Mouse (Mus musculus): ENCODE results near the gene Rpa2. TPM values are rescaled to one million over a fixed set of nuclear protein-coding genes. Genes with fewer than 3 reads are reported as not detected.
"Not testable (repeated sequence)": the region's sequence is repeated elsewhere in the genome, so short reads cannot be mapped to it uniquely, and the experiment has no call there.

Rpa2 gene
- polyA plus RNA-seq, 1 experiment: 9.9 TPM

DNA sequence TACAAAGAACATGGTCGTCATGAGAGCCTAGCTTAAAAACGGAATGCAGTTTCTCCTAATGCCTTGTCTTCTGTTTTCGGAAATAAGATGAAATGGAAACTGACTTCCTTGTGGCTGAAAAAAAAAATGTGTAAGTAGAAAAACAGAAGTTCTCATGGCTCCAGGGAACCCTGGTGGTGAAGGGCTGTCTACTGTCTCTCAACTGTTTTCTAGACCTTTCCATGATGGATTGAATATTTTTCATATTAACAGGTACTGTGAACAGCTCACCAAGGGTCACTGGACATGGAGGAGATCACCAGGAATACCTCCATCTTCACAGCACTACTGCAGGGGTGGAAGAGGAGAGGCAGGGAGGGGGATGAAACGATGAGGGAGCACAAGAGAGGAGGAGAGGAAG lies 29.9 kb downstream of the Rpa2 start:
- TF ChIP-seq TAL1 (IDR thresholded peaks at IDR 0.05; ENCODE audit: low read length) (no peak), GATA1 (IDR thresholded peaks at IDR 0.05; ENCODE audit: low read length) (no peak)
- peaks cover 33% of the 10 kb centered on the region for H3K27me3 ChIP-seq (ENCODE audit: control insufficient read depth)
- H3K9me3 ChIP-seq (ENCODE audit: control insufficient read depth, low read length): no peaks in the 10 kb centered on the region
- H3K4me3 ChIP-seq (replicated peaks): no peak overlapping the region
- peaks cover 32% of the 10 kb centered on the region for H3K4me1 ChIP-seq (ENCODE audit: control insufficient read depth)
- no peaks in the 10 kb centered on the region for H3K36me3 ChIP-seq (ENCODE audit: control insufficient read depth)

DNA sequence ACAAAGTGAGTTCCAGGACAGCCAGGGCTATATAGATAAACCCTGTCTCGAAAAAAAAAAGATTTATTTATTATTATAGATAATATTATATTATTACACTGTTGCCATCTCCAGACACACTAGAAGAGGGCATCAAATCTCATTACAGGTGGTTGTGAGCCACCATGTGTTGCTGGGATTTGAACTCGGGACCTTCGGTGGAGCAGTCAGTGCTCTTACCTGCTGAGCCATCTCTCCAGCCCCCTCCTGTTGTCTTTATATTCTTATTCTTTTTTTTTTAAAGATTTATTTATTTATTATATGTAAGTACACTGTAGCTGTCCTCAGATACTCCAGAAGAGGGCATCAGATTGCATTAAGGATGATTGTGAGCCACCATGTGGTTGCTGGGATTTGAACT lies 30.5 kb downstream of the Rpa2 start:
- peaks cover 32% of the 10 kb centered on the region for H3K4me1 ChIP-seq (ENCODE audit: control insufficient read depth)
- H3K4me3 ChIP-seq (replicated peaks): not testable (repeated sequence)

DNA sequence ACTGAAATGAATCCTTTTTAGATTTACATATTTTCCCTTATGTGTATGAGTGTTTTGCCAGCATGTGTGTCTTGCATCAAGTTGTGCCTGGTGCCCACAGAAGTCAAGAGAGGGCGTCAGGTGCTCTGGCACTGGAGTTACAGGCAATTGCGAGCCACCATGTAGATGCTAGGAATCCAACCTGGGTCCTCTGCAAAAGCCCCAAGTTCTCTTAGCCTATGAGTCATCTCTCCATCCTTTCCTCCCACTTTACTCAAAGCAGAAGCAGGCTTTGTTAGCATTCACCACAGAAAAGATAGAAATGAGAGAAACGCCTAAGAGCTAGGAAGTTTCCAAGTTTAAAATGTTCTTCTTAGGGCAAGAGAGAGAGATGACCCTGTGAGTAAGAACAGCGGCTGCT lies 31.7 kb downstream of the Rpa2 start:
- TF ChIP-seq GATA1 (IDR thresholded peaks at IDR 0.05; ENCODE audit: low read length): no peak
- no peak for TF ChIP-seq TAL1 (IDR thresholded peaks at IDR 0.05; ENCODE audit: low read length)
- H3K4me1 ChIP-seq (ENCODE audit: control insufficient read depth): peaks cover 35% of the 10 kb centered on the region

More for the DNA sequence above, 30.5 kb downstream of the Rpa2 start:
- H3K36me3 ChIP-seq (ENCODE audit: control insufficient read depth); H3K9me3 ChIP-seq (ENCODE audit: control insufficient read depth, low read length): not testable (repeated sequence)
- peaks cover 32% of the 10 kb centered on the region for H3K27me3 ChIP-seq (ENCODE audit: control insufficient read depth)

DNA sequence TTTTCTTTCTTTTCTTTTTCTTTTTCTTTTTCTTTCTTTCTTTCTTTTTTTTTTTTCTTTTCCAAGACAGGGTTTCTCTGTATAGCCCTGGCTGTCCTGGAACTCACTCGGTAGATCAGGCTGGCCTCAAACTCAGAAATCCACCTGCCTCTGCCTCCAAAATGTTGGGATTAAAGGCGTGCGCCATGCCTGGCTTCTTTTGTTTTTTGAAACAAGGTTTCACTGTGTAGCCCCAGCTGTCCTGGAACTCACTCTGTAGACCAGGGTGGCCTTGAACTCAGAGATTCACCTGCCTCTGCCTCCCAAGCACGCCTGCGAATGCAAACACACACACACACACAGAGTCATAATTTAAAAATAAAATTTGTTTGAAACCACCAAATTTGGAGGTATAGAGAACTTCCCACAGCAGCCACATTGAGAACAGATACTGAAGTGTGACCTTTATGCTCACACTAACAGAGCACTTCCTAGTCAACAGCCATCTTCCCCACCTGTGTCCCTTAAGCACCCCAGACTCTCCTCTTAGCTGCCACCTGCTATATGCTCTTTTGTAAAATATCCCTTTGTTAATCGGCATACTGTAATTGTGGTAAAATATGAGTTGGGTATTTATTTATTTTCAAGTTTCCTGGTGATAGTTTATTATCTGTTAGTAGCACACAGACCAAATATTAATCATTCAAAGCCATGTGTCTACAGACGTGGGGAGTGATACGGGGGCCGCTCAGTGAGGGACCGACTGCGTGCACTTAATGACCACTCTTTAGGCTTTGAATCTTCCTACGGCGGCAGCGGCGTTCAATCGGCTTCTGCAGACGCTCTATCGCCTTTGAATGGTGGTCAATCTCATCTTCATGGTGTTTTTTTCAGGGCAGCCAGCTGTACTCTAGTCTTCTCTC lies 33.3 kb downstream of the Rpa2 start:
- Histone ChIP-seq H3K4me3 (replicated peaks) (peak overlapping the region; percentile 58), H3K4me1 (ENCODE audit: control insufficient read depth) (peaks cover 26% of the 10 kb centered on the region), H3K9me3 (ENCODE audit: control insufficient read depth, low read length) (no peaks in the 10 kb centered on the region), H3K27me3 (ENCODE audit: control insufficient read depth) (peaks cover 5% of the 10 kb centered on the region), H3K36me3 (ENCODE audit: control insufficient read depth) (no peaks in the 10 kb centered on the region)
- TF ChIP-seq GATA1 (IDR thresholded peaks at IDR 0.05; ENCODE audit: low read length) (no peak), TAL1 (IDR thresholded peaks at IDR 0.05; ENCODE audit: low read length) (no peak)

More for the DNA sequence above, 31.7 kb downstream of the Rpa2 start:
- Histone ChIP-seq H3K27me3 (ENCODE audit: control insufficient read depth) (peaks cover 20% of the 10 kb centered on the region), H3K9me3 (ENCODE audit: control insufficient read depth, low read length) (no peaks in the 10 kb centered on the region), H3K4me3 (replicated peaks) (no peak overlapping the region), H3K36me3 (ENCODE audit: control insufficient read depth) (no peaks in the 10 kb centered on the region)

DNA sequence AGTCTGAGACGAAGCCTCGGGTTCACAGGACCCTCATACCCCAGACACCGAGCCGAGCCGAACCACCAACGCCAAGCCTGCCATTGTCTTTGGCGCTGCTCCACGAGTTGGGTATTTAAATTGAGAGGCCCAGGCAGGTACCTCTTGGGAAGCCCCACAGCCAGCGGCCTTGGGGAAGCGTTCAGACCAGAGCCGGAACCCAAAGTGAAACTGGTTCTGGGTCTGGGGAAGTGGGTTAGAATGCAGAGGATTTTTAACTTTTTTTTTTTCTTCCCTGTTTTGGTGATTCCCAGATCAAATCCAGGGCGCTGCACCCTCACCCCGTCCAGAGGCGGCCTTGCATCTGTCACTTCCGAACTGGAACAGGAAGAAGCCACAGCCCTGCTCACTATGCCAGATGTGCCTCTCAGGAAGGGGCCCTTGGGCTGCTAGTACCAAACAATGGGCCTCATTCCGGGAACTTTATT lies 34.1 kb downstream of the Rpa2 start:
- peak overlapping the region; percentile 58 for H3K4me3 ChIP-seq (replicated peaks)
- no peaks in the 10 kb centered on the region for H3K36me3 ChIP-seq (ENCODE audit: control insufficient read depth)
- H3K4me1 ChIP-seq (ENCODE audit: control insufficient read depth): peaks cover 24% of the 10 kb centered on the region
- peaks cover 5% of the 10 kb centered on the region for H3K27me3 ChIP-seq (ENCODE audit: control insufficient read depth)
- H3K9me3 ChIP-seq (ENCODE audit: control insufficient read depth, low read length): no peaks in the 10 kb centered on the region
- TF ChIP-seq GATA1 (IDR thresholded peaks at IDR 0.05; ENCODE audit: low read length) (no peak), TAL1 (IDR thresholded peaks at IDR 0.05; ENCODE audit: low read length) (no peak)

DNA sequence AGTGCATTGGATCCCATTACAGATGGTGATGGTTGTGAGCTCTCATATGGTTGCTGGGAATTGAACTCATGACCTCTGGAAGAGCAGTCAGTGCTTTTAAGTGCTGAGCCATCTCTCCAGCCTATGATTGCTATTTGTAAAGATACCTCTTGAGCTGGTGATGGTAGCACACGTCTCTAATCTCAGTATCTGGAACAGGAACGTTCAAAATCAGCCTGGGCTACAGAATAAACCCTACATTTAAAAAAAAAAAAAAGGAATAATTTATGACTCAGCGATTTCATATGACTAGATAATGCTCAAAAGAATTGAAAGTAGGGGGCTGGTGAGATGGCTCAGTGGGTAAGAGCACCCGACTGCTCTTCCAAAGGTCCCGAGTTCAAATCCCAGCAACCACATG lies 35.1 kb downstream of the Rpa2 start:
- TF ChIP-seq GATA1 (IDR thresholded peaks at IDR 0.05; ENCODE audit: low read length): no peak
- TF ChIP-seq TAL1 (IDR thresholded peaks at IDR 0.05; ENCODE audit: low read length): no peak
- Histone ChIP-seq H3K36me3 (ENCODE audit: control insufficient read depth) (no peaks in the 10 kb centered on the region), H3K4me1 (ENCODE audit: control insufficient read depth) (peaks cover 24% of the 10 kb centered on the region), H3K4me3 (replicated peaks) (no peak overlapping the region), H3K9me3 (ENCODE audit: control insufficient read depth, low read length) (no peaks in the 10 kb centered on the region), H3K27me3 (ENCODE audit: control insufficient read depth) (no peaks in the 10 kb centered on the region)

DNA sequence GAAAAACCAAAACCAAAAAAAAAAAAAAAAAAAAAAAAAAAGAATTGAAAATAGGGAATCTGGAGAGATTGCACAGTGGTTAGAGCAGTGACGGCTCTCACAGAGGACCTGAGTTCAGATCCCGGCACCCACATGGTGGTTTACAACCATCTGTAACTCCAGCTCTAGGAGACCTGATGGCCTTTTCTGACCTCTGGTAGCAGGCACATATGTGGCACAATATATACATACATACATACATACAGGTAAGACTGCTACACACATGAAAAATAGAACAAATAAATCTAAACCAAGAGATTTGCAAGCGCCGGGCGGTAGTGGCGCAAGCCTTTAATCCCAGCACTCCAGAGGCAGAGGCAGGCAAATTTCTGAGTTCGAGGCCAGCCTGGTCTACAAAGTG lies 35.7 kb downstream of the Rpa2 start:
- no peaks in the 10 kb centered on the region for H3K36me3 ChIP-seq (ENCODE audit: control insufficient read depth)
- no peaks in the 10 kb centered on the region for H3K9me3 ChIP-seq (ENCODE audit: control insufficient read depth, low read length)
- TF ChIP-seq TAL1 (IDR thresholded peaks at IDR 0.05; ENCODE audit: low read length) (no peak), GATA1 (IDR thresholded peaks at IDR 0.05; ENCODE audit: low read length) (no peak)
- H3K4me3 ChIP-seq (replicated peaks): no peak overlapping the region
- H3K27me3 ChIP-seq (ENCODE audit: control insufficient read depth): no peaks in the 10 kb centered on the region
- peaks cover 24% of the 10 kb centered on the region for H3K4me1 ChIP-seq (ENCODE audit: control insufficient read depth)

DNA sequence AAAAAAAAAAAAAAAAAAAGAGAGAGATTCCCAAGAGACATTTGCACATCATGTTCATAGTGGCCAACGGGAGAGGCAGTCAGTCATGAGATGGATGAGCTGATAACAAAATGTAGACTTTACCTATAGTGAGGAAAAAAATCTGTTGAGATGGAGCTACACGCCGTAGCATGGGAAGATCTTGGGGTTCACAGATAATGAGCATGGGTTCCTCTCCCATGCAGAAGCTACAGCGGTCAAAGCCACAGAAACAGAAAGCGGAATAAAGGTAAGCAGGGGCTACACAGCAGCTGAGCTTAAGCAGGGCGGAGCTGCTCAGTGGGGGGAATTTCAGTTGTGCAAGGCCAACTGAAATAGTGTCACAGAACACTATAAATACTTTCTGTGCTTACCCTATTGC lies 36.2 kb downstream of the Rpa2 start:
- TF ChIP-seq GATA1 (IDR thresholded peaks at IDR 0.05; ENCODE audit: low read length): no peak
- TF ChIP-seq TAL1 (IDR thresholded peaks at IDR 0.05; ENCODE audit: low read length): no peak
- no peaks in the 10 kb centered on the region for H3K27me3 ChIP-seq (ENCODE audit: control insufficient read depth)

DNA sequence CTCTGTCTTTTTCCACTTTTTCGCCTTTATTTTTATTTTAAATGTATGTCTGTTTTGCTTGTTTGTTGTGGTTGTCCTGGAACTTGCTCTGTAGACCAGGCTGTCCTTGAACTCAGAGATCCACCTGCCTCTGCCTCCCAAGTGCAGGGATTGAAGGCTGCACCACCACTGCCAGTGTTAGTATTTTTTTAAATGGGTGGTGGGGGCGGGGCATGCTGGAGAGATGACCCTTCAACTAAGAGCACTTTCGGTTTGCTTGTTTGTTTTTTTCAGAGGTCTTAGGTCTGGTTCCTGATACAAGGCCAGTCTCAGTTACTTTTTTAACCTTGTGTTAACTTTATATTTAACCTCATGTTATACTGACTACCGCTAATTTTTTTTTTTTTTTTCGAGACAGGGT lies 37.0 kb downstream of the Rpa2 start:
- Histone ChIP-seq H3K9me3 (ENCODE audit: control insufficient read depth, low read length) (no peaks in the 10 kb centered on the region), H3K27me3 (ENCODE audit: control insufficient read depth) (no peaks in the 10 kb centered on the region), H3K36me3 (ENCODE audit: control insufficient read depth) (no peaks in the 10 kb centered on the region), H3K4me3 (replicated peaks) (no peak overlapping the region), H3K4me1 (ENCODE audit: control insufficient read depth) (peaks cover 24% of the 10 kb centered on the region)
- TF ChIP-seq GATA1 (IDR thresholded peaks at IDR 0.05; ENCODE audit: low read length): no peak
- no peak for TF ChIP-seq TAL1 (IDR thresholded peaks at IDR 0.05; ENCODE audit: low read length)

More for the DNA sequence above, 36.2 kb downstream of the Rpa2 start:
- peaks cover 24% of the 10 kb centered on the region for H3K4me1 ChIP-seq (ENCODE audit: control insufficient read depth)
- no peaks in the 10 kb centered on the region for H3K9me3 ChIP-seq (ENCODE audit: control insufficient read depth, low read length)
- no peaks in the 10 kb centered on the region for H3K36me3 ChIP-seq (ENCODE audit: control insufficient read depth)
- H3K4me3 ChIP-seq (replicated peaks): no peak overlapping the region
